Mouse (Mus musculus): ENCODE data around the gene Dad1.

Dad1 gene

DNA sequence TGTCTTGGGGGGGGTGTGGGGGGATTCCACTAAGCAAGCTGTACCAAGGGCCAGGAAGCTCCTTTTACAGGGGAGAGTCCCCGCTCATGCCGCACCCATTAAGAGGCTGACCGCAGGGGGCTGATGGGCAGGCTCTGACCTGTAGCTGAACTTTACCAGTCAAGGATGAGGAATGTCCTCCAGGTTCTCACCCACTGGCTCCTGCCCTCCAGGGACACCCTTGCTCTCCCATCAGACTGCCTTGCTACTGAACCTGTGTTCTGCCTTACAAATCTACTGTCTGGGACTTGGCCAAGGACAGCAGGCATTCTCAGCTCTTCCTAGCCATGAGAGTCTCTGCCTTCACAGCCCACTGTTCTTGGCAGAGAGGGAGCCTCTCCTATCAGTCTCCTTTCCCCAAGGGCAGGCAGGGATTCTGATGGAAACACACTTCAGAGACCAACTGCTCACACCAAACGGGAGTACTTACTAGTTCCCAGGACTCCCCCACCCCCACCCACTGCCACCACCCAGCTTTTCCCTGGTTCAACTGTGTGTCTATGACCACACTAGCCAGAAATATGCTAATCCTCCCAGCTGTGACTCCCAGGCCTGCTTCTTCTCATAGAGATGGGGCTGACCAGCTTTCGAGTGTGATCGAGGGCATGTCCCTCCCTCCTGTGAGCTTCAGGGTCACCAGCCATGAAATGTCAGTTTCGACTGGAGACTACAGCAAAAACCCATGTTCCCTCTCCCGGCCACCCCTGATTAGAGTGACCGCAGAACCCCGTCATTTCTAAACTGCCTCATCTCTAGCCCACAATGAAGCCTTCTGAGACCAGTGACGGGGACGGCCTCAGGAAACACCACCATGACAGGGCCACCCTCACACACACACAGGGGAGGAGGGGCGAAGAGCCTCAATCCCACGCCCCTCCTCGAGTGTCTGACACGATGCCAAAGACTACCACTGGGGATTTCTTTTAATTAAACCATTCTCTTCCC lies 29.1 kb downstream of the Dad1 start:
- no peak for DNase-seq (ENCODE audit: low spot score)

- DNase-seq (ENCODE audit: low spot score): no peak
Observed at GRCm38 (mm10) chr14:54224064-54224417, 29.9 kb downstream of the Dad1 start.

DNA sequence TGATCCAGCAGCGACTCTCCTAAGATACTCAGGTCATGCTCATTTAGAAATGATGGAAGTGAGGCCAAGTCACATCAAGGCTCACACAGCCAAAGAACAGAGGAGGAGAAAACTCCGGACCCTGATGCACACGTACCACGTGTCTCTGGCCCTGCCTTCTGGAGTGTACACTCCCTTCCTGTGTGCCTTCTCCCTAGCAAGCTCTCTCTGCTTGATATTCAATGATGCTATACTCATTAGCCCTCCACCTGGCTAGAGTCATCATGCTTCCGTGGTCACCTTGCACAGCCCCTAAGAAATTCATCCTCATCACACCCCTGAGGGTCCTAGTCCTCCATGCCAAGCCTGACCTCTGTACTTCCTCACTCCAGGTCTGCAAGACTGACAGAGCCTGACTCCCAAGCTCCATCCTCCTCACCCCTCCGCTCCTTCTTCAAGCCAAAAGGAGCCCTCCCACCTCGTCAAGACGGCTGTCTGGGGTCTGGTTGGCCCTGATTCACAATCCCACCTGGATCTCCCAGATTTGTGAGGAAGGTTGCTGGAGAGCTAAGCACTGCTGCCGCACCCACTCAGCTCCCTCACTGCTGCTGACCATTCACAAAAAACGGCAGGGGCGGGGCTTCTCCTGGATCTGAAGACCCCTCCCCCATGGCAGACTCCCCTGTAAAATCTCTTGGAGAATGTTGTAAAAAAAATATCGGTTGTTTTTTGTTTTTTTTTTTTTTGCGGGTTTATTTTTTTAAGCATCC lies 30.4 kb downstream of the Dad1 start:
- DNase-seq (ENCODE audit: low spot score): no peak

- no peak for DNase-seq (ENCODE audit: low spot score)
Observed at GRCm38 (mm10) chr14:54222289-54222727, 31.6 kb downstream of the Dad1 start.

DNA sequence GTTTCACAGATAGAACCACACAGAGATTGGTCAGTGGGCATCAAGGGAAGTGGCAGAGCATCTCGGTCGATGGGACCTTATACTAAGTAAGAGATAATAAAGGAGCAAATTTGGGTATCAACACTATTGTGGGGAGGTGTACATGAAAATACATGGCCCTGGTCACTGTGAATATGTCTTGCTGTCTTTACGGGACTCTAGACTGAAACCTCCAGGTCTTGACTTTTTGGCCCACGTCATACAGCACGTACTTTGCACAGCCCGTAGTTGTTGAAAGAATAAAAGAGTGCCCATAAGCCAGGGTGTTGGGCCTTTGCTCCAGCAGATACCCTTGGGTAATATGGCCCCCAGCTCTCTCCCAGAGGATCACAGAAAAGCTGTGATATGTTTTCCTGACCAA lies 32.3 kb downstream of the Dad1 start:
- DNase-seq (ENCODE audit: low spot score): no peak

- DNase-seq (ENCODE audit: low spot score): no peak
Observed at GRCm38 (mm10) chr14:54220726-54221494, 33.0 kb downstream of the Dad1 start.

- no peak for DNase-seq (ENCODE audit: low spot score)
Observed at GRCm38 (mm10) chr14:54219849-54220248, 34.1 kb downstream of the Dad1 start.

DNA sequence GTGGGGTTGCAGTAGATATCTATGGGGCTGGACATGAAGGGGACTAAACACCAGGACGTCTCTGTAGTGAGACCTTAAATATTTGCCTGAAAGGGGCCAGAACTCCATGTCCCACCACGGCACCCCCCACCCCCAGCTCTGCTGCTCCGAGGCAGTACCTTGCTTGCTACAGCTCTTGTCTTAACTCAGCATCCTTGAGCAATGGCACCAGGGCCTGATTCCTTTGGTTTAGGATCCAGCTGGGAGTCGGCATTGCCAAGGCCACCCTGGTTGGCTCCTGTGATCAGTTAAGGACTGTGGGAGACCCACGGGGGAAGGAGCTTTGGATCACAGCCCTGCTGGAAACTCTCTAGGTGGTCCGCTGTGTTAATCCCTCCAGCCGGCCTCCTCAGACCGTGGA lies 34.6 kb downstream of the Dad1 start:
- no peak for DNase-seq (ENCODE audit: low spot score)

DNA sequence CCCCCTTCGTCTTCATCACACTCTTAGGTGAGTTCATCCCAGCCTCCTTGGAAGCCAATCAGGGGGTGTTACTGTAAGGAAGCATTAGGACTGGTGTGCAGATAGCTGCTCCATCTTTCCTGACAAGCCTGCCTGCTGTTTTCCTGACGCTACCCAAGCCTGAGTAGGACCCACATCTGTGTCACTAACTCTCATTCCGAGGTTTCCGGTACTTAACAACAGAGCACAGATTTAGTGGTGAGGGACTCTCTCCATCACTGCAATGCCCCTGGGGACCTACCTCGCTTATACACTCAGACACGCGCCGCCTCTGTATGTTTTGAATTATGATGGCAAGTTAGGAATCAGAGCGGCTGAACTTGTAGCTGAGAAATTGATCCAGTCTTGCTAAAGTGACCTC lies 35.2 kb downstream of the Dad1 start:
- DNase-seq (ENCODE audit: low spot score): no peak

DNA sequence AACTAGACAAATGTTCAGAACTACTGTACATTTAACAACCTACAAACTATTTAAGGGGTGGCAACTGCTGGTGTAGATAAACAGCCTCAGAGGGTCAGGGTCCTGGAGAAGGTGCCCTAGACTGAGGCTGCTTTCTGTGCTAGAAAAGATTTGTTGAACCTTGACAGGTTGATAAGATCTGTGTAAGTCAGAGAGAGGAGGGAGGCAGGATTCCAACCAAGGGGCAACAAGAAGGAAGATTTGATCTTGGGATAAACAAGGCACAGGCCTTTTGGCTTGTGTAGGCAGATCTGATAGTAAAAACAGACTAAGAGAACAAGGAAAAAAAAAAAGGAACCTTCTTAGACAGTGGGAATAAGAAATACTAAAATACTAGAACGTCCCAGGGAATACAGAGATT lies 35.7 kb downstream of the Dad1 start:
- no peak for DNase-seq (ENCODE audit: low spot score)

- DNase-seq (ENCODE audit: low spot score): no peak
Observed at GRCm38 (mm10) chr14:54216126-54216525, 37.8 kb downstream of the Dad1 start.

GRCm38 (mm10) chr14:54214901-54215300 lies 39.0 kb downstream of the Dad1 start:
- no peak for DNase-seq (ENCODE audit: low spot score)

GRCm38 (mm10) chr14:54214477-54214876 lies 39.4 kb downstream of the Dad1 start:
- no peak for DNase-seq (ENCODE audit: low spot score)

DNA sequence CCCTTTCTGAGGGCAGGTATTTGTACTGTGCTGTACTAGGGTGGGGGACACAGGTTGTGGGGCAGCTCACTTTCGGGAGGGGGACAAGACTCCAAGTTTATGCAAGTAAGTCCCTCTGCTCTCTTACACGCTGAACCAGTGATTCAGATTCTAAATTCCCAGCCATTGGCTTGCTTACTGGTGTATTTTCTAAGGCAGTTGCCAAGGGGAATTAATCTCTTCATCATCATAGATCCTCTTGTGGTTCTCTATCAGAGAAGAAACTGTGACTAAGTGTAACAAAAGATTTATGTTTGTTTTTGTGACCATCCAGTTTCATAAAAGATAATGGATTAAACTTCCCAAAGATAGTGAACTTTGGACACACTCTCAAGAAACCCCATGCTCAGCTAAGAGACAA lies 40.2 kb downstream of the Dad1 start:
- DNase-seq (ENCODE audit: low spot score): no peak

- DNase-seq (ENCODE audit: low spot score): no peak
Observed at GRCm38 (mm10) chr14:54211755-54212154, 42.1 kb downstream of the Dad1 start.

DNA sequence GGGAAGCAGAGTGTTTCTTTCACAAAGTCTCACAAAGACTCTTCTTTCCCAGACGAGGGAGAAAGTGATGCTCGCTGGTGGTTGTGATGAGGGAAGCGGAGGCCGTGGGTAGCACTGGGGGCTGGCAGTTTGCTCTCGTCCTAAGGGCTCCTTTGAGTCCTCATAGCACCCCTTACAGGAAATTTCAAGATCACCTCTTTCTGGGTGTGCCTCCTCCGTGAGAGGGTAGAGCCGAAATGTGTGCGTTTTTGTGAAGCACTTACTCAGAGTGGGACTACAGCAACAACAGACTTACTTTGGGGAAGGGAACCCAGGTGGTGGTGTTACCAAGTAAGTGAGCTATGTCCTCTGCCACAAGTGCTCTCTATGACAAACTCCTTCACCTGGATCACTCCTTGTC lies 42.7 kb downstream of the Dad1 start:
- no peak for DNase-seq (ENCODE audit: low spot score)

GRCm38 (mm10) chr14:54210401-54210800 lies 43.5 kb downstream of the Dad1 start:
- DNase-seq (ENCODE audit: low spot score): no peak

GRCm38 (mm10) chr14:54209932-54210331 lies 44.0 kb downstream of the Dad1 start:
- no peak for DNase-seq (ENCODE audit: low spot score)

DNA sequence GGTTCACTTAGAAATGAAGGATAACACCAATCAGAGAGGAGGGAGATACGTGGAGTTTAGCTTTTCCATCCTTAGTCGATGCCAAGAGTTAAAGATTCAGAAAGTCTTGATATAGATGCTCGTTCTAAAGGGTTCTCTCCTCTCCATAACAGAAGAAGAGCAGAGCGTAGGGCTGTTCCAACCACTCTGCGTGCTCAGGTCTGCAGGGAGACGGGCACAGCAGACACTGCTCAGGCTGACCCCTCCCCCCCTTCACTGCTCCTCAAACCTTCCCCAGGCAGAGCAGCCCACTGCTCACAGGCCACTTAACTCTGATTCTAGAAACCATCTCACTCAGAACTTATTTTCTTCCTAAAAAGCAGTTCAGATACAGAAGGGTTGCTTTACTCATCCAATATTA lies 45.2 kb downstream of the Dad1 start:
- no peak for DNase-seq (ENCODE audit: low spot score)

GRCm38 (mm10) chr14:54207924-54208323 lies 46.0 kb downstream of the Dad1 start:
- DNase-seq (ENCODE audit: low spot score): no peak

- DNase-seq (ENCODE audit: low spot score): no peak
Observed at GRCm38 (mm10) chr14:54206750-54207550, 47.0 kb downstream of the Dad1 start.

- no peak for DNase-seq (ENCODE audit: low spot score)
Observed at GRCm38 (mm10) chr14:54206309-54206708, 47.6 kb downstream of the Dad1 start.
